Comparison of ENCODE assay signal across 8 mouse cellular contexts in genomic region chr11:117930781-117931338, GRCm38 (mm10). TPM values are rescaled to one million over a fixed set of nuclear protein-coding genes. Genes with fewer than 3 reads are reported as not detected.
DNase-seq lines count a peak whose midpoint lies in the region; ATAC-seq and TF ChIP-seq lines count a peak whose summit lies in the region.

No protein-coding gene starts in this region.

- peak overlapping the region; percentile 84 for H3K4me2 ChIP-seq in kidney, embryonic 14.5 days (replicated peaks; ENCODE audit: low read depth, low read length)
- peak overlapping the region; percentile 96 for H3K4me2 ChIP-seq in intestine, embryonic 15.5 days (replicated peaks)
- H3K4me2 ChIP-seq in liver, postnatal 0 days (ENCODE audit: low read depth, low read length), result peak overlapping the region; percentile 59

- TF ChIP-seq EP300 in liver, postnatal 0 days (IDR thresholded peaks at IDR 0.05; ENCODE audit: low read depth), result no peak

- H3K27ac ChIP-seq in kidney, embryonic 14.5 days (ENCODE audit: low read depth, low read length), result no peak overlapping the region
- no peak overlapping the region for H3K27ac ChIP-seq in bone marrow macrophage, adult 2 months (ENCODE audit: insufficient read depth, low read depth, low read length)
- H3K27ac ChIP-seq in intestine, embryonic 15.5 days, result 0 out of 2 replicates have a peak overlapping the region, but pooled peaks have one; percentile 59
- H3K27ac ChIP-seq in liver, postnatal 0 days (ENCODE audit: low read depth), result no peak overlapping the region
- H3K27ac ChIP-seq in olfactory bulb, adult 2 months (ENCODE audit: insufficient read depth, low read depth, low read length), result peak overlapping the region; percentile 53

- H3K36me3 ChIP-seq in kidney, embryonic 14.5 days (ENCODE audit: control insufficient read depth, insufficient read depth, low read length), result no peaks in the 10 kb centered on the region
- no peaks in the 10 kb centered on the region for H3K36me3 ChIP-seq in intestine, embryonic 15.5 days
- no peaks in the 10 kb centered on the region for H3K36me3 ChIP-seq in liver, postnatal 0 days (replicated peaks; ENCODE audit: insufficient read depth, low read length)

- no peaks in the 10 kb centered on the region for H3K9me3 ChIP-seq in kidney, embryonic 14.5 days (ENCODE audit: control insufficient read depth, low read length)
- no peaks in the 10 kb centered on the region for H3K9me3 ChIP-seq in intestine, embryonic 15.5 days
- no peaks in the 10 kb centered on the region for H3K9me3 ChIP-seq in liver, postnatal 0 days (ENCODE audit: low read length)

- TF ChIP-seq POLR2A in bone marrow macrophage, adult 2 months (IDR thresholded peaks at IDR 0.05; ENCODE audit: borderline replicate concordance, low read depth, low read length), result no peak
- 0 out of 2 replicates have a peak, but pooled peaks have one; percentile 12 for TF ChIP-seq POLR2A in olfactory bulb, adult 2 months (IDR thresholded peaks at IDR 0.05; ENCODE audit: insufficient read depth, low read depth, low read length)

- DNase-seq in kidney, adult 8-10 months, result no peak
- peak; percentile 89 for DNase-seq in gastrocnemius, postnatal 14 days
- peak; percentile 63 for DNase-seq in liver, postnatal 0 days
- no peak for DNase-seq in spleen, postnatal 4 days (ENCODE audit: low spot score in 2 of 2)

- H3K9ac ChIP-seq in kidney, embryonic 14.5 days (ENCODE audit: low read depth, low read length), result peak overlapping the region; percentile 55
- peak overlapping the region; percentile 60 for H3K9ac ChIP-seq in intestine, embryonic 15.5 days
- H3K9ac ChIP-seq in liver, postnatal 0 days (replicated peaks), result no peak overlapping the region

- ATAC-seq in kidney, embryonic 14.5 days (ENCODE audit: low FRiP score, low TSS enrichment), result peak; percentile 41; the same call in 1 of the 2 replicates
- peak; percentile 7; the same call in 1 of the 2 replicates for ATAC-seq in intestine, embryonic 15.5 days
- peak; percentile 60 for ATAC-seq in liver, postnatal 0 days

- peaks cover 26% of the 10 kb centered on the region for H3K4me1 ChIP-seq in kidney, embryonic 14.5 days (ENCODE audit: control insufficient read depth, insufficient read depth, low read length)
- peaks cover 26% of the 10 kb centered on the region for H3K4me1 ChIP-seq in bone marrow macrophage, adult 2 months (ENCODE audit: control insufficient read depth, insufficient read depth, low read length)
- H3K4me1 ChIP-seq in intestine, embryonic 15.5 days (replicated peaks), result peaks cover 56% of the 10 kb centered on the region
- H3K4me1 ChIP-seq in liver, postnatal 0 days (ENCODE audit: insufficient read depth), result peaks cover 14% of the 10 kb centered on the region
- peaks cover 41% of the 10 kb centered on the region for H3K4me1 ChIP-seq in olfactory bulb, adult 2 months (ENCODE audit: control insufficient read depth, insufficient read depth, low read length)

- WGBS in kidney, embryonic 14.5 days, result under 1% methylated on average over 41 of the region's 48 CpGs
- 2% methylated on average over 48 of the region's 48 CpGs for WGBS in intestine, embryonic 15.5 days
- WGBS in liver, postnatal 0 days (ENCODE audit: insufficient replicate concordance), result 3% methylated on average over 45 of the region's 48 CpGs
- WGBS in olfactory bulb, adult 2 months, result 4% methylated on average over 48 of the region's 48 CpGs

- no peak for TF ChIP-seq CTCF in bone marrow macrophage, adult 2 months (IDR thresholded peaks at IDR 0.05; ENCODE audit: low read depth, low read length)
- TF ChIP-seq CTCF in liver, postnatal 0 days (IDR thresholded peaks at IDR 0.05; ENCODE audit: low read depth), result no peak
- TF ChIP-seq CTCF in olfactory bulb, adult 2 months (IDR thresholded peaks at IDR 0.05; ENCODE audit: insufficient read depth, low read depth, low read length), result no peak

- peaks cover 5% of the 10 kb centered on the region; the same call in 1 of the 2 replicates for H3K27me3 ChIP-seq in kidney, embryonic 14.5 days (ENCODE audit: control insufficient read depth, insufficient read depth, low read length)
- no peaks in the 10 kb centered on the region for H3K27me3 ChIP-seq in intestine, embryonic 15.5 days (replicated peaks)
- peaks cover 21% of the 10 kb centered on the region for H3K27me3 ChIP-seq in liver, postnatal 0 days (ENCODE audit: insufficient read depth, low read length)

- peak overlapping the region; percentile 47 for H3K4me3 ChIP-seq in kidney, embryonic 14.5 days (ENCODE audit: low read length)
- H3K4me3 ChIP-seq in bone marrow macrophage, adult 2 months (ENCODE audit: insufficient read depth, low read length), result peak overlapping the region; percentile 29; the same call in 1 of the 2 replicates
- H3K4me3 ChIP-seq in intestine, embryonic 15.5 days (replicated peaks), result peak overlapping the region; percentile 44
- H3K4me3 ChIP-seq in liver, postnatal 0 days (ENCODE audit: low read depth, low read length), result peak overlapping the region; percentile 26
- peak overlapping the region; percentile 40 for H3K4me3 ChIP-seq in olfactory bulb, adult 2 months (ENCODE audit: insufficient read depth, low read depth, low read length)

- intact Hi-C loops in gastrocnemius, postnatal 14 days (cut with DNase I; ENCODE audit: low total_unique reads), result no loop called here

RNA-seq across cellular contexts. Expression of gene Socs3, which starts 39.0 kb away (rescaled TPM):
- 6.7 and 9.6 TPM in 2 replicates for polyA plus RNA-seq in kidney, embryonic 14.5 days (2014; fragmentation: Nextera tagmentation; extraction: Ambion mirVana)
- polyA plus RNA-seq in bone marrow macrophage, adult 2 months (2012; ENCODE audit: insufficient read depth, insufficient read length, missing spikeins), result 6.9 and 7.1 TPM in 2 replicates
- 1 to 10 TPM; 2.9 to 3.7 TPM for total RNA-seq in gastrocnemius, postnatal 14 days (2021)
- 18.4 and 19.1 TPM in 2 replicates for polyA plus RNA-seq in intestine, embryonic 15.5 days (2015; fragmentation: Nextera tagmentation; extraction: Ambion mirVana)
- polyA plus RNA-seq in liver, postnatal 0 days (2015; fragmentation: Nextera tagmentation; extraction: Ambion mirVana), result 3.5 and 5.8 TPM in 2 replicates
- not detected in 2 replicates for polyA plus RNA-seq in olfactory bulb, adult 2 months (2012; ENCODE audit: insufficient read depth, insufficient read length, low replicate concordance, missing spikeins)

RNA-seq across cellular contexts. Expression of gene Pgs1, which starts 55.2 kb away (rescaled TPM):
- 30.0 and 37.5 TPM in 2 replicates for polyA plus RNA-seq in kidney, embryonic 14.5 days (2014; fragmentation: Nextera tagmentation; extraction: Ambion mirVana)
- 35.4 and 37.1 TPM in 2 replicates for polyA plus RNA-seq in bone marrow macrophage, adult 2 months (2012; ENCODE audit: insufficient read depth, insufficient read length, missing spikeins)
- total RNA-seq in gastrocnemius, postnatal 14 days (2021), result 10 to 100 TPM; 15.6 to 17.1 TPM
- 32.6 and 33.5 TPM in 2 replicates for polyA plus RNA-seq in intestine, embryonic 15.5 days (2015; fragmentation: Nextera tagmentation; extraction: Ambion mirVana)
- 9.1 and 10.1 TPM in 2 replicates for polyA plus RNA-seq in liver, postnatal 0 days (2015; fragmentation: Nextera tagmentation; extraction: Ambion mirVana)
- not detected in 2 replicates for polyA plus RNA-seq in olfactory bulb, adult 2 months (2012; ENCODE audit: insufficient read depth, insufficient read length, low replicate concordance, missing spikeins)

RNA-seq across cellular contexts. Expression of gene Tha1, which starts 57.6 kb away (rescaled TPM):
- 4.3 and 5.1 TPM in 2 replicates for polyA plus RNA-seq in kidney, embryonic 14.5 days (2014; fragmentation: Nextera tagmentation; extraction: Ambion mirVana)
- 2.8 and 4.5 TPM in 2 replicates for polyA plus RNA-seq in bone marrow macrophage, adult 2 months (2012; ENCODE audit: insufficient read depth, insufficient read length, missing spikeins)
- 1 to 10 TPM; 5.8 to 7.5 TPM for total RNA-seq in gastrocnemius, postnatal 14 days (2021)
- 7.1 and 9.7 TPM in 2 replicates for polyA plus RNA-seq in intestine, embryonic 15.5 days (2015; fragmentation: Nextera tagmentation; extraction: Ambion mirVana)
- 6.6 and 7.1 TPM in 2 replicates for polyA plus RNA-seq in liver, postnatal 0 days (2015; fragmentation: Nextera tagmentation; extraction: Ambion mirVana)
- not detected in 2 replicates for polyA plus RNA-seq in olfactory bulb, adult 2 months (2012; ENCODE audit: insufficient read depth, insufficient read length, low replicate concordance, missing spikeins)

Comparison
In these comparisons a context has a peak if more than half of its experiments do, and no peak if none do; other contexts are left out.
1. ATAC-seq: peak in every context shown above with its lines; median percentile 60 in liver, postnatal 0 days; 41 in kidney, embryonic 14.5 days; 7 in intestine, embryonic 15.5 days.
2. H3K27ac ChIP-seq: peak in intestine, embryonic 15.5 days (single experiment) and olfactory bulb, adult 2 months (single experiment); none in kidney, embryonic 14.5 days (single experiment), bone marrow macrophage, adult 2 months (single experiment) and liver, postnatal 0 days (single experiment).
3. DNase-seq: peak in gastrocnemius, postnatal 14 days (single experiment) and liver, postnatal 0 days (single experiment); none in kidney, adult 8-10 months (0 of 2) and spleen, postnatal 4 days (0 of 2).
4. Peak in every context shown above with its lines, with median percentiles within 50 percentile points of each other: H3K4me2 ChIP-seq and H3K4me3 ChIP-seq.